Mouse (Mus musculus): ENCODE data around the gene Mterf4.

DNA sequence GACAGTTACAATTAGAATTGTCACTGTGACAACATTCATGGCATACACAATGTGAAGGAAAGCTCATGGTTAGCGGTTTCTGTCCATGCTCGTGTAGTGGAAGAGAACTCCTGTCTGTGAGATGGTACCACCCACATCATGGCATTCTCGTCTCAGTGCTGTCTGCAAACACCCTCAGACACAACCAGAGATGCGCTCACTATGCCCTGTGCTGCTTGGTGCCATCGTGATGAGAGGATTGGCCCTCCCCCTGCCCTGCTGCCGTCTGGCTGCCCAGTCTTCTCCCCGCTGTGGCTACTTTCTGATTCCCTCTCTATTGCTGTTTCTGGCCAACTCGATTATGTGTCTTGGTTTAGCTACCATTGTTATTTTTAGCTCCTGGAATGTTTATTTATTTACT is 13.7 kb downstream of the Mterf4 start:
- TF ChIP-seq CTCF (IDR thresholded peaks at IDR 0.05; ENCODE audit: low read depth, low read length) (no peak), POLR2A (IDR thresholded peaks at IDR 0.05; ENCODE audit: borderline replicate concordance, low read depth, low read length) (no peak)
